Mouse (Mus musculus) forebrain, embryonic 12.5 days (tissue): Measurements from ENCODE around the gene 4930558K02Rik. TPM values are rescaled to one million over a fixed set of nuclear protein-coding genes. Genes with fewer than 3 reads are reported as not detected.

Experiments
- ATAC-seq: fragments of 200-750 bp; cut with Nextera tagmentation; 2 replicates; pipeline ENCODE4 v1.8.0; 2017; ENCODE audit warnings: moderate TSS enrichment; ENCODE audit not compliant: low FRiP score
- H3K27ac ChIP-seq: fragments of 300-500 bp; sonication (generic); 2 replicates; pipeline ENCODE4 v1.5.1; 2016; ENCODE audit warnings: mild to moderate bottlenecking
- H3K27me3 ChIP-seq: fragments of 300-500 bp; sonication (generic); 2 replicates; pipeline ENCODE4 v1.6.1; 2016; ENCODE audit warnings: mild to moderate bottlenecking
- H3K36me3 ChIP-seq: fragments of 300-500 bp; sonication (generic); replicated peaks from 2 replicates; pipeline ENCODE4 v1.6.1; 2016; ENCODE audit warnings: mild to moderate bottlenecking
- H3K4me1 ChIP-seq: fragments of 300-500 bp; sonication (generic); 2 replicates; pipeline ENCODE4 v1.6.1; 2016
- H3K4me2 ChIP-seq: fragments of 300-500 bp; sonication (generic); 2 replicates; pipeline ENCODE4 v1.6.1; 2016; ENCODE audit warnings: mild to moderate bottlenecking, moderate library complexity
- H3K4me3 ChIP-seq: fragments of 300-500 bp; sonication (generic); replicated peaks from 2 replicates; pipeline ENCODE4 v1.5.1; 2016; ENCODE audit warnings: mild to moderate bottlenecking
- H3K9ac ChIP-seq: fragments of 300-500 bp; sonication (generic); 2 replicates; pipeline ENCODE4 v1.6.1; 2016; ENCODE audit warnings: mild to moderate bottlenecking
- H3K9me3 ChIP-seq: fragments of 300-500 bp; sonication (generic); 2 replicates; pipeline ENCODE4 v1.6.1; 2016
- WGBS: fragments of 180-500 bp; shearing (Covaris S2); methylation state at CpG from one replicate; pipeline ENCODE4 v1.1.7; 2016; 5-methylcytosine and 5-hydroxymethylcytosine counted together
- polyA plus RNA-seq: library from polyadenylated mRNA; unstranded; fragments of >200 nt; fragmentation: Nextera tagmentation; extraction: Ambion mirVana; gene quantifications from 2 replicates; pipeline ENCODE4 v1.2.1, GENCODE M21; 2016

4930558K02Rik gene
- polyA plus RNA-seq, 1 experiment from 2014 or later: not detected

- Histone ChIP-seq H3K9me3 (no peaks in the 10 kb centered on the region), H3K4me3 (no peak overlapping the region), H3K36me3 (no peaks in the 10 kb centered on the region), H3K9ac (no peak overlapping the region), H3K27ac (no peak overlapping the region), H3K4me1 (0 out of 2 replicates have a peak, but pooled peaks cover 3% of the 10 kb centered on the region), H3K4me2 (no peak overlapping the region), H3K27me3 (no peaks in the 10 kb centered on the region)
- WGBS: 69% methylated on average over 10 of the region's 10 CpGs
- ATAC-seq: no peak
Measured at GRCm38 (mm10) chr1:161990684-161991578, 11.5 kb upstream of the 4930558K02Rik start.

- H3K4me2 ChIP-seq: no peak overlapping the region
- H3K36me3 ChIP-seq: no peaks in the 10 kb centered on the region
- no peaks in the 10 kb centered on the region for H3K4me1 ChIP-seq
- H3K27me3 ChIP-seq: no peaks in the 10 kb centered on the region
- no peak for ATAC-seq
- H3K9ac ChIP-seq: no peak overlapping the region
- H3K4me3 ChIP-seq: no peak overlapping the region
- no peaks in the 10 kb centered on the region for H3K9me3 ChIP-seq
- H3K27ac ChIP-seq: no peak overlapping the region
- WGBS: 31% methylated on average over 4 of the region's 4 CpGs
Measured at GRCm38 (mm10) chr1:161983979-161984566, 4.6 kb upstream of the 4930558K02Rik start.

GRCm38 (mm10) chr1:161983451-161983850, 4.0 kb upstream of the 4930558K02Rik start:
- Histone ChIP-seq H3K9ac (no peak overlapping the region), H3K27ac (no peak overlapping the region), H3K36me3 (no peaks in the 10 kb centered on the region), H3K4me2 (no peak overlapping the region), H3K27me3 (no peaks in the 10 kb centered on the region), H3K4me1 (no peaks in the 10 kb centered on the region), H3K4me3 (no peak overlapping the region), H3K9me3 (no peaks in the 10 kb centered on the region)
- no peak for ATAC-seq
- WGBS: 70% methylated on average over 6 of the region's 6 CpGs

DNA sequence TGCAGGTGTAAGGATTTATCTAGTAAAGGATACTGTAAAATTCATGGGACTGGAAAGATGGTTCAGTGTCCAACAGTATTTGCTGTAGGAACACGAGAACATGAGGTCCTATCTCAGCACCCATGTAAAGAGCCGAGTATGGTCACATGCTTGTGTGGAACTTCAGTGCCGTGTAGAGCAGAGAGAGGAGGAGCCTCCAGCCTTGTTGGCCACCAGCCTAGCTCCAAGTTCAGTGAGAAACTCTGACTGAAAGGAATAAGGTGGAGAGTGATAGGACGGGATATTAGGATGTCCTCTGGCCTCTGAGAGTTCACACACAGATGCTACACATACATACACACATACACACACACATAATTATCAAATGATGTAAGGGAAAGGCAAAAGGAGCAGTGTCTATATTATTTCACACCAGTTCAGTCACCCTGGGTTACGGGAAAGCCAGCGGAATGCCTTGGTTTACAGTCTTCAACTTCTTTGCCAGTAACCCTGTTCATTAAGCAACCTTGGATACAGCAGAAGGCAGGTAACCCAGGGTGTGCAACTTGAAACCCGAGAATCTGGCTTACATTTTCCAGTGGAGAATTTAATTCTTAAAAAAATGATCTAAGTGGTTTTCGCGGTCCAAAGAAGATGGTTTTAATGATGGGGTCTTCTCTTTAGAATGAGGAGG, 1.3 kb upstream of the 4930558K02Rik start:
- no peak for ATAC-seq
- H3K4me3 ChIP-seq: no peak overlapping the region
- H3K27me3 ChIP-seq: no peaks in the 10 kb centered on the region
- H3K36me3 ChIP-seq: no peaks in the 10 kb centered on the region
- H3K9ac ChIP-seq: no peak overlapping the region
- H3K27ac ChIP-seq: 0 out of 2 replicates have a peak overlapping the region, but pooled peaks have one; percentile 8
- H3K4me2 ChIP-seq: no peak overlapping the region
- no peaks in the 10 kb centered on the region for H3K4me1 ChIP-seq
- no peaks in the 10 kb centered on the region for H3K9me3 ChIP-seq
- 86% methylated on average over 9 of the region's 9 CpGs for WGBS

DNA sequence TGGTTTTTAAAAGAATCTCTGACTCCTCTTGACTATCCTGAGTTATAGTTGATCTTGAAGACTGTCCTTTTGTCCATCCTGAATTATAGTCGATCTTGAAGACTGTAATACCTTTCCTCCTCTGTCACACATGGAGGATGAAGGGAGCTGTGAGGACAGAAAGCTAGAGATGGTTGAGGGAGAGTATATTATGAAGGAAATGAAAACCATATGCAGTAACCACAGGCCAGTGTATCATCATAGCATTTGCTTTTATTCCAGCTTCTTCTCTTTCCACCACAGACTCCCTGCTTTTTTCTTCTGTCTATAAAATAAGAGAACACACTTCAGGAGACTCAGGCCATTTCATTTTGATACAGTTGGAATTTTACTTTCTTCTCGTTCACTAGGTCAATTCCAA, 610 bp upstream of the 4930558K02Rik start:
- H3K27me3 ChIP-seq: no peaks in the 10 kb centered on the region
- 81% methylated on average over 2 of the region's 2 CpGs for WGBS

GRCm38 (mm10) chr1:161978173-161978700, 1.2 kb downstream of the 4930558K02Rik start:
- WGBS: 93% methylated on average over 5 of the region's 5 CpGs
- Histone ChIP-seq H3K4me2 (no peak overlapping the region), H3K9ac (no peak overlapping the region), H3K4me1 (0 out of 2 replicates have a peak, but pooled peaks cover 3% of the 10 kb centered on the region), H3K4me3 (no peak overlapping the region), H3K27ac (no peak overlapping the region), H3K27me3 (no peaks in the 10 kb centered on the region), H3K9me3 (no peaks in the 10 kb centered on the region), H3K36me3 (no peaks in the 10 kb centered on the region)
- no peak for ATAC-seq

More for the DNA sequence above, 610 bp upstream of the 4930558K02Rik start:
- no peak for ATAC-seq
- no peak overlapping the region for H3K4me2 ChIP-seq
- no peak overlapping the region for H3K9ac ChIP-seq
- H3K9me3 ChIP-seq: no peaks in the 10 kb centered on the region
- H3K27ac ChIP-seq: no peak overlapping the region
- no peaks in the 10 kb centered on the region for H3K36me3 ChIP-seq
- H3K4me1 ChIP-seq: no peaks in the 10 kb centered on the region
- H3K4me3 ChIP-seq: no peak overlapping the region

DNA sequence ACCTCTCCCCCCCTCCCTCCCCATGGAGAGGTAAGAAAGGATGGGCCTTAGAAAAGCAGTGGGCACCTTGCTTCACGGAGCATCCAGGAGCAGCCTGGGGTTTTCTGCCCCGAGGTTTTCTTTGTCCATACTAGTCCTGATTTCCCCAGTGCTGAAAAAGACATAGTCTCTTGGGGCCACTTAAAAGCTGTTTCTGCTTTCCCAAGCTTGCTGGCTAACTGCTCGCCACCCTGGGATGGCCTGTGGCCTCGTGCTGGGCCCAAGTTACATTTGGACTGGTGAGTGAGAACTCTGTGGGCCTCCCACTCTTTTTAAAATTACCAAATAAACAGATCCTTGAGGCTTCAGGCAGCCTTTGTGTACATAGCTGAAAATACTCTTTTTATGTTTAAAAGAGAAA, 2.1 kb downstream of the 4930558K02Rik start:
- H3K4me3 ChIP-seq: no peak overlapping the region
- H3K9me3 ChIP-seq: no peaks in the 10 kb centered on the region
- H3K27me3 ChIP-seq: no peaks in the 10 kb centered on the region
- no peak overlapping the region for H3K27ac ChIP-seq
- 0 out of 2 replicates have a peak, but pooled peaks cover 3% of the 10 kb centered on the region for H3K4me1 ChIP-seq
- H3K36me3 ChIP-seq: no peaks in the 10 kb centered on the region
- 75% methylated on average over 4 of the region's 4 CpGs for whole genome bisulfite sequencing
- no peak overlapping the region for H3K4me2 ChIP-seq
- no peak for ATAC-seq
- H3K9ac ChIP-seq: no peak overlapping the region

DNA sequence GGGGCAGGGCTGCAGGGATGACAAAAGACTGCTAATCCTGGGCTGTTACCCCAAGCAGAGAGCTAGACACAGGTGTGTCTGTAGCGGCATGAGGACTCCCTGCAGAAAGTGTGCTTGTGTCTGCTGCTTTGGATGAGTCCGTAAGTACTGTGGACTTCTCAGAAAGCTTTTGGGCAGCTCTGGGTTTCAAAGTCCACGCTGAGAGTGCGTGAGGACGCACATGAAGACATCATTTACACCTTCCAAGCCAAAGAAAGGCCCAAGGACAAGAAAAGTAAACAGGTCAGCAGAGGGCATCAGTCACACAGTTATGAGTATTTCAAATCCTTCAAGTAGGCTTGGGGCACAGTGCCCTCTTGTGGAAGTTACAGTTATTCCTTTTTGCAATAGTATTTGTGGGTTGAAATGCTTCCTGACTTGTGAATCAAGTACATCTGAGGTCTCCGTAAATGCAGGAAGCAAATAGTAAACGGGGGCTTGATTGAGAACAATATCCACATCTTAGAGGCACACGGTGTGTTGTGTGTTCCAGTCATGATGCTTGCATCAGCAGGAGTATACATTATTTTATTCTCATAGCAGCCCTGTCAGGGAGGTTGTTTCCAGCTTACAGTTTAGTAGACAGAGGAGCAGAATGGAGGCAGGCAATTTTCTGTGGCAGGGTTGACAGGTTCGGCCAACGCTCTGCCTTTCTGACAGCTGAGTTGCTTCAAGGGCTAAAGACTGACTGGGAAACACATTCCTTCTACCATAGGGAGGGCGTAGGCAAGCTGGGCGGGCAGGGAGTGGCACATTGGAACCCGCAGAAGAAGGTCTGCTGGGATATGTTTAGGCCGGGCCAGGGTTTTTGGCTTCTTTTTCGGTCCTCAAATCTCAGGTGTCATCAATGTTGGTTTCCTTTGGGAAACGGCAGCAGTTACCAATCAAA, 2.9 kb downstream of the 4930558K02Rik start:
- no peak overlapping the region for H3K27ac ChIP-seq
- H3K4me1 ChIP-seq: 0 out of 2 replicates have a peak, but pooled peaks cover 3% of the 10 kb centered on the region
- H3K4me2 ChIP-seq: no peak overlapping the region
- no peak overlapping the region for H3K9ac ChIP-seq
- no peaks in the 10 kb centered on the region for H3K36me3 ChIP-seq
- no peaks in the 10 kb centered on the region for H3K27me3 ChIP-seq
- 51% methylated on average over 16 of the region's 16 CpGs for WGBS
- ATAC-seq: peak; percentile 51; the same call in 1 of the 2 replicates
- H3K9me3 ChIP-seq: no peaks in the 10 kb centered on the region
- H3K4me3 ChIP-seq: no peak overlapping the region

DNA sequence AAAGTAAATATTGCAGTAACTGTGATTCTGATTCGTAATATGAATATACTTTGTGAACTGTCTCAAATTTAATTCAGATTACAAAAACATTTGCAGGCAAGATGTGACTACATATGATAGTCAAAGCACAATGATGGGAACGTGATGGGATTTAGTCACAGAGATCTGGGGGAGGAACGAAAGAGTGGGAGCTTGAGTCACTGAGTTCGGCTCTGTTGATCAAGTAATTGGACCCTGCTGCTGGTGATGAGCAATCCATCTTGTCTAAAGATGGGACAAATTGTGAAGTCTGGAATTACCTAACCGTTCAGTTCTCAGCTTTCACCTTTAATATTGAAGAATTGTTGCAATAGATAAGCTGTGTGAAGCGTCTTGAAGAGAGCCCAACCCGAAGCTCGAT, 7.2 kb downstream of the 4930558K02Rik start:
- no peak for ATAC-seq
- Histone ChIP-seq H3K4me2 (no peak overlapping the region), H3K9ac (no peak overlapping the region), H3K4me3 (no peak overlapping the region), H3K36me3 (peaks cover 6% of the 10 kb centered on the region; the same call in 1 of the 2 replicates), H3K4me1 (peaks cover 14% of the 10 kb centered on the region), H3K9me3 (no peaks in the 10 kb centered on the region), H3K27ac (no peak overlapping the region), H3K27me3 (no peaks in the 10 kb centered on the region)
- WGBS: 94% methylated on average over 8 of the region's 8 CpGs

DNA sequence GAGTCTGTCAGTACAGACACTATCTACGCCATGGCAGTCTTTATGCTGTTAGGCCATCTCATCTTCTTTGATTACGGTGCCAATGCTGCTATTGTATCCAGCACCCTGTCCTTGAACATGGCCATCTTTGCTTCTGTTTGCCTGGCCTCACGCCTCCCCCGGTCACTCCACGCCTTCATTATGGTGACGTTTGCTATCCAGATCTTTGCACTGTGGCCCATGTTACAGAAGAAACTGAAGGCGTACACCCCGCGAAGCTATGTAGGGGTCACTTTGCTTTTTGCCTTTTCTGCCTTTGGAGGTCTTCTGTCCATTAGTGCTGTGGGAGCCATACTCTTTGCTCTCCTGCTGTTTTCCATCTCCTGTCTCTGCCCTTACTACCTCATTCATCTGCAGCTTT, 8.6 kb downstream of the 4930558K02Rik start:
- Histone ChIP-seq H3K4me2 (no peak overlapping the region), H3K9ac (no peak overlapping the region), H3K4me3 (no peak overlapping the region), H3K9me3 (no peaks in the 10 kb centered on the region), H3K36me3 (peaks cover 6% of the 10 kb centered on the region; the same call in 1 of the 2 replicates), H3K27ac (no peak overlapping the region), H3K27me3 (no peaks in the 10 kb centered on the region), H3K4me1 (peaks cover 14% of the 10 kb centered on the region)
- 97% methylated on average over 9 of the region's 9 CpGs for WGBS
- ATAC-seq: no peak
